ENCODE assay signal across 8 mouse cellular contexts in genomic region chr11:3331756-3332642, GRCm38 (mm10). TPM values are rescaled to one million over a fixed set of nuclear protein-coding genes. Genes with fewer than 3 reads are reported as not detected.
DNase-seq lines count a peak whose midpoint lies in the region; ATAC-seq lines count a peak whose summit lies in the region.

No protein-coding gene starts in this region.

- H3K27me3 ChIP-seq in megakaryocyte, embryonic 14.5 days (replicated peaks): no peaks in the 10 kb centered on the region

- H3K36me3 ChIP-seq in megakaryocyte, embryonic 14.5 days (replicated peaks; ENCODE audit: low read length): peaks cover 30% of the 10 kb centered on the region

- no peaks in the 10 kb centered on the region for H3K9me3 ChIP-seq in megakaryocyte, embryonic 14.5 days

- peaks cover 78% of the 10 kb centered on the region for H3K4me1 ChIP-seq in megakaryocyte, embryonic 14.5 days

- H3K4me3 ChIP-seq in megakaryocyte, embryonic 14.5 days (replicated peaks): peak overlapping the region; percentile 94

- peak; percentile 87 for DNase-seq in adipocyte (ENCODE audit: low spot score)
- DNase-seq in embryo, embryonic 10 days (ENCODE audit: low spot score): peak; percentile 95
- peak; percentile 86 for DNase-seq in gastrocnemius, postnatal 10 days
- DNase-seq in left cerebral cortex, adult 9 months (ENCODE audit: low spot score in 2 of 2): peak; percentile 85 to 94
- peak; percentile 96 to 97 for DNase-seq in right cerebral cortex, postnatal 10 days (ENCODE audit: low spot score in 2 of 2)
- peak; percentile 95 for DNase-seq in urinary bladder, postnatal 14 days (ENCODE audit: low spot score)

- ATAC-seq in inflammation-experienced regulatory T-cells, adult 6 months: peak; percentile 82

RNA-seq across cellular contexts. Expression of gene Pik3ip1, which starts 1.8 kb away (rescaled TPM):
- total RNA-seq in gastrocnemius, postnatal 10 days (2021): 10 to 100 TPM; 11.0 to 15.8 TPM
- 10 to 100 TPM; 11.5 to 59.1 (median 35.3) TPM for polyA plus RNA-seq in inflammation-experienced regulatory T-cells, adult 6 months (2017; shearing (Covaris generic))
- polyA plus RNA-seq in megakaryocyte, embryonic 14.5 days (2012; ENCODE audit: insufficient read depth, low replicate concordance): 17.8 and 33.7 TPM in 2 replicates

RNA-seq across cellular contexts. Expression of gene Patz1, which starts 43.3 kb away (rescaled TPM):
- 10 to 100 TPM; 19.5 to 21.0 TPM for total RNA-seq in gastrocnemius, postnatal 10 days (2021)
- polyA plus RNA-seq in inflammation-experienced regulatory T-cells, adult 6 months (2017; shearing (Covaris generic)): 10 to 100 TPM; 15.5 to 19.6 (median 16.0) TPM
- 79.0 and 88.1 TPM in 2 replicates for polyA plus RNA-seq in megakaryocyte, embryonic 14.5 days (2012; ENCODE audit: insufficient read depth, low replicate concordance)

Comparison
In these comparisons a context has a peak if more than half of its experiments do, and no peak if none do; other contexts are left out.
1. Peak in every context shown above with its lines: DNase-seq, ATAC-seq and H3K4me3 ChIP-seq.